Mouse (Mus musculus) mammary gland, adult 2 months (tissue): Measurements from ENCODE around the gene Oaz3. TPM values are rescaled to one million over a fixed set of nuclear protein-coding genes. Genes with fewer than 3 reads are reported as not detected.

ENCODE experiments used
- polyA plus RNA-seq: library from polyadenylated mRNA; depleted of rRNA; stranded (reverse); fragments of >200 nt; gene quantifications from 2 replicates; pipeline ENCODE4 v1.2.3, GENCODE M21; 2012; ENCODE audit warnings: low replicate concordance; rRNA removed

Gene Oaz3
- polyA plus RNA-seq: not detected in 2 replicates

DNA sequence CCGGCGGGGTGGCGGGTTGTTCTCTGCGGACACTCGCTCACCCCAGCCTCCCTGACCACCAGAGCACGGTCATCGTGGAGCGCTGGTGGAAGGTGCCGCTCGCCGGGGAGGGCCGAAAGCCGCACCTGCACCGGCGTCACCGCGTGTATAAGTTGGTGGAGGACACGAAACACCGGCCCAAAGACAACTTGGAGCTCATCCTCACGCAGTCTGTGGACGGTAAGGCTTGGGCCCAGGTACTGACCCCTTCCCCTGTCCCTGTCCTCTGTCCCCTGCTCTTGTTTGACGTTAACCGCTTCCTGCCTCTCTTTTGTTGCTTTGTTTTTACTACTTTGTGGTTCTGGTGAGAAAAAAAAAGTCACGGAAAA lies at the start of gene Oaz3:
Gene Oaz3, minus strand, starts transcription at position 319 of the 368 bp plus-strand sequence.

GRCm38 (mm10) chr3:94480291-94480884 lies 36.7 kb upstream of the Oaz3 start, which contains the start of gene Riiad1:
Gene Riiad1 (minus strand): TSS chr3:94480341.

DNA sequence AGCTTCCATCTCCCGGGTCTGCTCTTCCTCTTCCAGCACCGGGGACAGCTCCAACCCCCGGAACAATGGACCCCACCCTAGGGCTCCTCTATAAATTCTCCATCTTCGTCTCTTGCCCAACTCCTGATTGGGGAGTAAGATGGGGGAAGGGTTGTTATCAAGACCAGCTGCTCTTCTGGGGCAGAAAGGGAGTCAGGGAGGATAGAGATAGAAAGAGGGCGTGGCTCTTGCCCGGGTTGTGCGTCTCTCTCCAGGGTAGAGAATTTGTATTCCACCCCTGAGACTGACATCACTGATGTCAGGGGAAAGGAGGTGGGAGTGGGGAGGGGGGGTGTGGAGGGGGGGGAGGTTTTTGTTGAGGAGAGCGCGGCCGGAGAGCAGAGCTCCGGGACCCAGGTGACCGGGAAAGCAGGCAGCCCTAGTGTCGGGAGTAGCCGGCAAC lies 34.3 kb upstream of the Oaz3 start, which contains the start of gene Celf3:
Gene Celf3, plus strand, starts transcription at position 315 of the 442 bp plus-strand sequence.

GRCm38 (mm10) chr3:94442951-94443596 lies 641 bp downstream of the Oaz3 start, which contains the start of gene Mrpl9:
Gene Mrpl9 (plus strand): TSS chr3:94443318.

GRCm38 (mm10) chr3:94413031-94413679 lies 30.6 kb downstream of the Oaz3 start, which contains the start of gene Tdrkh:
Gene Tdrkh (plus strand): TSS chr3:94413273.

DNA sequence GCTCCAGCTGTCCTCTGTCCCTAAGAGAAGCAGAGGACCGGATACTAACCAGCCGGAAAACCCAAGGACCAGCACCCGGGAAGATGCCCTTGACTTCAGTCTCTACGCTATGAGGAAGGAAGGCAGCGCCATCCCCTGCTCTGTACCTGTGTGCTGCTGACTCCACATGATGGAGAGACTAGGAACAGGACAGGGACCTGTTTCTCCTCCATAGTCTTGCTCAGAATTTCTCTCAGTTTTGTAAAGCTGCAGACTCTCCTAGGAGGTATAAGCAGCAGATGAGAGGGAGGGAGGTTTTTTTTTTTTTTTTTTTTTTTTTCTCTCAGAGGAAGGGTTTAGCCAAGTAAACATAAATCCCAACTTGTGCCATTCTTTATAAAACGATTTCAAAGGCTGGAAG lies 45.5 kb downstream of the Oaz3 start, which contains the start of gene Lingo4:
Gene Lingo4, plus strand, starts transcription at position 301 of the 400 bp plus-strand sequence.

Other genes starting within 250 kb of the Oaz3 start
- gene Gm5286, start 247.2 kb downstream of the Oaz3 start, polyA plus RNA-seq: not detected in 2 replicates
- gene Gm4778, start 179.9 kb downstream of the Oaz3 start, polyA plus RNA-seq: not detected in 2 replicates
- gene Them4, start 133.8 kb downstream of the Oaz3 start, polyA plus RNA-seq: 0.80 and 2.6 TPM in 2 replicates
- gene Them5, start 101.8 kb downstream of the Oaz3 start, polyA plus RNA-seq: 0.13 and 1.8 TPM in 2 replicates
- gene C2cd4d, start 81.5 kb downstream of the Oaz3 start, polyA plus RNA-seq: 1.1 and 4.3 TPM in 2 replicates
- 20.3 and 32.9 TPM in 2 replicates for gene Rorc, start 71.1 kb downstream of the Oaz3 start, polyA plus RNA-seq
- gene Lingo4, start 45.4 kb downstream of the Oaz3 start, polyA plus RNA-seq: 0.53 and 1.1 TPM in 2 replicates
- 0.25 and 1.6 TPM in 2 replicates for gene Tdrkh, start 30.6 kb downstream of the Oaz3 start, polyA plus RNA-seq
- gene Mrpl9, start 597 bp downstream of the Oaz3 start, polyA plus RNA-seq: 23.7 and 27.7 TPM in 2 replicates
- 0.04 and 0.27 TPM in 2 replicates for gene Celf3, start 34.4 kb upstream of the Oaz3 start, polyA plus RNA-seq
- gene Riiad1, start 36.4 kb upstream of the Oaz3 start, polyA plus RNA-seq: 0.45 TPM in 1 of 2 replicates, not detected in the other
- 6.6 and 12.5 TPM in 2 replicates for gene Snx27, start 138.8 kb upstream of the Oaz3 start, polyA plus RNA-seq
- not detected in 2 replicates for gene Gm10972, start 199.2 kb upstream of the Oaz3 start, polyA plus RNA-seq
- 5.7 and 10.6 TPM in 2 replicates for gene Tuft1, start 215.0 kb upstream of the Oaz3 start, polyA plus RNA-seq
- 0.55 and 5.6 TPM in 2 replicates for gene Selenbp2, start 249.6 kb upstream of the Oaz3 start, polyA plus RNA-seq